Mouse (Mus musculus) intestine, embryonic 16.5 days (tissue): ENCODE data around the gene Pheta2. TPM values are rescaled to one million over a fixed set of nuclear protein-coding genes. Genes with fewer than 3 reads are reported as not detected.
A peak's percentile ranks its signal among the peaks of the same experiment; 100 is the strongest.

ENCODE experiments used
- ATAC-seq: fragments of 200-750 bp; cut with Nextera tagmentation; 2 replicates; pipeline ENCODE4 v1.8.0; 2017; ENCODE audit warnings: moderate TSS enrichment, moderate library complexity
- H3K27ac ChIP-seq: fragments of 300-500 bp; sonication (generic); 2 replicates; pipeline ENCODE4 v1.5.1; 2014; ENCODE audit warnings: mild to moderate bottlenecking, low read length
- H3K27me3 ChIP-seq: fragments of 300-500 bp; sonication (generic); replicated peaks from 2 replicates; pipeline ENCODE4 v1.6.1; 2014; ENCODE audit warnings: low read length, control low read depth, mixed read lengths; ENCODE audit not compliant: control insufficient read depth, insufficient read depth
- H3K36me3 ChIP-seq: fragments of 300-500 bp; sonication (generic); 2 replicates; pipeline ENCODE4 v1.6.1; 2014; ENCODE audit warnings: low read length, control low read depth; ENCODE audit not compliant: control insufficient read depth, insufficient read depth
- H3K4me1 ChIP-seq: fragments of 300-500 bp; sonication (generic); 2 replicates; pipeline ENCODE4 v1.6.1; 2014; ENCODE audit warnings: low read length, control low read depth, mixed read lengths; ENCODE audit not compliant: control insufficient read depth, insufficient read depth
- H3K4me2 ChIP-seq: fragments of 300-500 bp; sonication (generic); 2 replicates; pipeline ENCODE4 v1.6.1; 2014; ENCODE audit warnings: low read depth, low read length, control low read depth
- H3K4me3 ChIP-seq: fragments of 300-500 bp; sonication (generic); 2 replicates; pipeline ENCODE4 v1.5.1; 2014; ENCODE audit warnings: mild to moderate bottlenecking, low read length
- H3K9ac ChIP-seq: fragments of 300-500 bp; sonication (generic); 2 replicates; pipeline ENCODE4 v1.6.1; 2014; ENCODE audit warnings: low read depth, low read length
- H3K9me3 ChIP-seq: fragments of 300-500 bp; sonication (generic); 2 replicates; pipeline ENCODE4 v1.6.1; 2016; ENCODE audit warnings: low read length, control low read depth; ENCODE audit not compliant: control insufficient read depth
- WGBS: fragments of 180-500 bp; shearing (Covaris S2); extraction: QIAGEN DNeasy Blood & Tissue Kit; methylation state at CpG from one replicate; pipeline ENCODE4 v1.1.7; 2014; 5-methylcytosine and 5-hydroxymethylcytosine counted together
- polyA plus RNA-seq: library from polyadenylated mRNA; unstranded; fragments of >200 nt; fragmentation: Nextera tagmentation; extraction: Ambion mirVana; gene quantifications from 2 replicates; pipeline ENCODE4 v1.2.1, GENCODE M21; 2015

Gene Pheta2
- polyA plus RNA-seq, 1 experiment from 2014 or later: 13.2 TPM

GRCm38 (mm10) chr15:82374437-82374836 is 35.7 kb downstream of the Pheta2 start:
- no peak overlapping the region for H3K9ac ChIP-seq
- no peak for ATAC-seq
- peaks cover 17% of the 10 kb centered on the region for H3K4me1 ChIP-seq
- no peak overlapping the region for H3K4me2 ChIP-seq
- no peaks in the 10 kb centered on the region for H3K36me3 ChIP-seq
- H3K27ac ChIP-seq: no peak overlapping the region
- H3K4me3 ChIP-seq: no peak overlapping the region
- H3K27me3 ChIP-seq: no peaks in the 10 kb centered on the region; the same call in 1 of the 2 replicates
- WGBS: 88% methylated on average over 5 of the region's 5 CpGs
- H3K9me3 ChIP-seq: no peaks in the 10 kb centered on the region

GRCm38 (mm10) chr15:82375855-82376254 is 37.1 kb downstream of the Pheta2 start:
- Histone ChIP-seq H3K9me3 (no peaks in the 10 kb centered on the region), H3K36me3 (no peaks in the 10 kb centered on the region), H3K4me3 (no peak overlapping the region), H3K27me3 (no peaks in the 10 kb centered on the region; the same call in 1 of the 2 replicates), H3K4me2 (no peak overlapping the region), H3K27ac (no peak overlapping the region), H3K4me1 (peaks cover 26% of the 10 kb centered on the region), H3K9ac (no peak overlapping the region)
- WGBS: 85% methylated on average over 9 of the region's 9 CpGs
- no peak for ATAC-seq

DNA sequence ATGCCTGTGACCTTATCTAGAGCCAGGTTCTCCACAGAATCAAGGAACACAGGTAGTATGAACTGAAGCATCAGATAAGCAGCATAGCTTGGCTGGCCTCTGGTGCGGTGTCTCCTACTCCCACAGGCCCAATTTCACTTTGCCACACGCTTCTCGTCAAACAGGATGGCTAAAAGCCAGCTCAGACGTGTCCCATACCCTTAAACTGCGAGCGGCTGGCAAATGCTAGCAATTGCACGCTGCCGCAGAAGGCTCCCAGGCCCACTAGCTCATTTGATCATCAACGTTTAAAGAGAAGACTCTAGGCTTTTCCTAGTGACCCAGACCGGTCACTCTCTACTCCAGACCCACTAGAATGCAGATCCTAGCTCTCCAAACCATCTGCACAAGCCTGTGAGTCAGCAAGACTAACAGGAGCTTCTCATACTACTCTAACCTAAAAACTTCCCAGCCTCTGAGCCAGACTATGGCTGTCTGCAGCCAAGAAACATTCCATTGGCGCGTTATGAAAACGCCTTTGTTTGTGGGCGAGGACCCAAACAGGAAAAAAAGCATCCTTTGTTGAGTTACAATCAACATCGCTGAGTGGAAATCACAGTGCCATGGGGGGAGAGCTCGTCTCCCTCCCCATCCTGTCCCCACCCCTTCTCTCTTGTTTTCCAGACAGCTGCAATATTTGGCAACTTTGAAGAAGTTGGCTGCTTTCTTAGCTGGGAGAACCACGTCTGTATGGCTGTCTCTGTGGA is 37.8 kb downstream of the Pheta2 start:
- Histone ChIP-seq H3K4me3 (no peak overlapping the region), H3K9me3 (no peaks in the 10 kb centered on the region), H3K27me3 (no peaks in the 10 kb centered on the region; the same call in 1 of the 2 replicates), H3K27ac (peak overlapping the region; percentile 43), H3K9ac (0 out of 2 replicates have a peak overlapping the region, but pooled peaks have one; percentile 11), H3K4me2 (no peak overlapping the region), H3K4me1 (peaks cover 27% of the 10 kb centered on the region), H3K36me3 (no peaks in the 10 kb centered on the region)
- ATAC-seq: no peak
- WGBS: 67% methylated on average over 17 of the region's 17 CpGs

GRCm38 (mm10) chr15:82377701-82378100 is 39.0 kb downstream of the Pheta2 start:
- 0 out of 2 replicates have a peak overlapping the region, but pooled peaks have one; percentile 29 for H3K9ac ChIP-seq
- H3K27me3 ChIP-seq: no peaks in the 10 kb centered on the region; the same call in 1 of the 2 replicates
- WGBS: 74% methylated on average over 5 of the region's 5 CpGs
- H3K27ac ChIP-seq: no peak overlapping the region
- H3K4me1 ChIP-seq: peaks cover 27% of the 10 kb centered on the region
- no peak for ATAC-seq
- no peaks in the 10 kb centered on the region for H3K36me3 ChIP-seq
- H3K4me2 ChIP-seq: no peak overlapping the region
- H3K9me3 ChIP-seq: no peaks in the 10 kb centered on the region
- no peak overlapping the region for H3K4me3 ChIP-seq

GRCm38 (mm10) chr15:82378261-82379180 is 39.8 kb downstream of the Pheta2 start:
- Histone ChIP-seq H3K27ac (peak overlapping the region; percentile 83), H3K27me3 (no peaks in the 10 kb centered on the region; the same call in 1 of the 2 replicates), H3K9ac (peak overlapping the region; percentile 24; the same call in 1 of the 2 replicates), H3K36me3 (no peaks in the 10 kb centered on the region), H3K4me3 (peak overlapping the region; percentile 22; the same call in 1 of the 2 replicates), H3K4me1 (peaks cover 27% of the 10 kb centered on the region), H3K4me2 (peak overlapping the region; percentile 60), H3K9me3 (no peaks in the 10 kb centered on the region)
- ATAC-seq: no peak
- WGBS: 40% methylated on average over 15 of the region's 15 CpGs

DNA sequence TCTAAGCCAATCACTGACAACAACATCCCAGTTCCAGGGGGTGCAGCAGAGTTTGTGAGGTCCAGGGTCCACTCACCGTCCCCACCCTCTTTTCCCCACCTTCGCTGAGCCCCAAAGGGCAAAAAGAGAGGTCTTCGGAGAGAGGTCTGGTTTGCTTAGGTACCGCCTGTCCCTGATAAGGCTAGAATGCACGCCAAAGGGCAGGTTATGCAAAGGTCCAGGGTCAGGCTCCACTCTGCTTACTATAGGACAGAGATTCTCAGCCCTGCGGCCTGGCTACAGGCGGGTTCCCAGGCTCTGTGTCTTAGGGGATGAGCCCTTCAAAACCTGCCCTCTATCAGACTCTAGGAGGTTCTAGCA is 40.7 kb downstream of the Pheta2 start:
- ATAC-seq: peak; percentile 84
- peaks cover 27% of the 10 kb centered on the region for H3K4me1 ChIP-seq
- H3K9me3 ChIP-seq: no peaks in the 10 kb centered on the region
- peak overlapping the region; percentile 60 for H3K4me2 ChIP-seq
- H3K27me3 ChIP-seq: no peaks in the 10 kb centered on the region; the same call in 1 of the 2 replicates
- H3K9ac ChIP-seq: peak overlapping the region; percentile 70
- H3K27ac ChIP-seq: peak overlapping the region; percentile 83
- 18% methylated on average over 7 of the region's 7 CpGs for WGBS
- H3K36me3 ChIP-seq: no peaks in the 10 kb centered on the region
- peak overlapping the region; percentile 62 for H3K4me3 ChIP-seq

GRCm38 (mm10) chr15:82379871-82380713 is 41.4 kb downstream of the Pheta2 start, which contains the start of gene Cyp2d22:
Gene Cyp2d22 (minus strand): TSS chr15:82380260.
- ATAC-seq: peak; percentile 83
- H3K4me3 ChIP-seq: peak within 1 kb of the TSS; percentile 62
- H3K27me3 ChIP-seq: no peaks in the 10 kb centered on the region; the same call in 1 of the 2 replicates
- no peaks in the 10 kb centered on the region for H3K36me3 ChIP-seq
- peak within 1 kb of the TSS; percentile 70 for H3K9ac ChIP-seq
- H3K4me1 ChIP-seq: peaks cover 27% of the 10 kb centered on the region
- H3K4me2 ChIP-seq: peak within 1 kb of the TSS; percentile 60
- H3K9me3 ChIP-seq: no peaks in the 10 kb centered on the region
- peak within 1 kb of the TSS; percentile 83 for H3K27ac ChIP-seq
- 3% methylated on average over 18 of the region's 24 CpGs for WGBS

DNA sequence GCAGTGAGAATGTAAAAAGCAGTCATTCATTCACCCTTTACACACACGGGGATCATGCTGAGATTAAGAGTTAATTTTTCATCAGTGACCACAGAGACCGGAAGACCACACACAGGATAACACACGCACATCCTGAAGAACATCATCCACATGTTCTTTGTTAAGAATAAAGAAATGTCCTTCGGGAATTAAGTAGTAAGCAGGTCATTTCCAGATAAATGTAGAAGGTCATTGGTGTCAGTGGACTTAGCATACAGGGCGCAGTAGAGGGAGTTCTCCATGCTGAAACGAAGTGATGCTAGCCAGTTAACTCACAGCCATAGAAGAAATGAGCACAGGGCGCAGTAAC is 41.9 kb downstream of the Pheta2 start:
- peak overlapping the region; percentile 55; the same call in 1 of the 2 replicates for H3K9ac ChIP-seq
- H3K4me3 ChIP-seq: peak overlapping the region; percentile 62
- H3K4me1 ChIP-seq: peaks cover 27% of the 10 kb centered on the region
- H3K4me2 ChIP-seq: peak overlapping the region; percentile 52
- peak overlapping the region; percentile 57 for H3K27ac ChIP-seq
- ATAC-seq: no peak
- 33% methylated on average over 7 of the region's 7 CpGs for WGBS
- no peaks in the 10 kb centered on the region for H3K9me3 ChIP-seq
- H3K36me3 ChIP-seq: no peaks in the 10 kb centered on the region
- no peaks in the 10 kb centered on the region; the same call in 1 of the 2 replicates for H3K27me3 ChIP-seq
